Mouse (Mus musculus) telencephalon, adult 2 months (tissue): ENCODE measurements around the gene Anln.
"Not testable (repeated sequence)": the region's sequence is repeated elsewhere in the genome, so short reads cannot be mapped to it uniquely, and the experiment has no call there.

Experiments
- DNase-seq: peaks from one replicate; pipeline ENCODE4 v3.0.0-alpha.2; 2011; ENCODE audit warnings: low read depth, low spot score

Anln gene

GRCm38 (mm10) chr9:22322381-22323211, 66.4 kb downstream of the Anln start:
- DNase-seq = no peak

- no peak for DNase-seq
Observed at GRCm38 (mm10) chr9:22319109-22319508, 69.9 kb downstream of the Anln start.

GRCm38 (mm10) chr9:22316047-22316446, 72.9 kb downstream of the Anln start:
- not testable (repeated sequence) for DNase-seq

GRCm38 (mm10) chr9:22314066-22314465, 74.9 kb downstream of the Anln start:
- DNase-seq = no peak

GRCm38 (mm10) chr9:22313218-22313617, 75.8 kb downstream of the Anln start:
- no peak for DNase-seq

GRCm38 (mm10) chr9:22309651-22310050, 79.3 kb downstream of the Anln start:
- DNase-seq = no peak

GRCm38 (mm10) chr9:22307920-22308262, 81.1 kb downstream of the Anln start:
- not testable (repeated sequence) for DNase-seq

GRCm38 (mm10) chr9:22307156-22307919, 81.7 kb downstream of the Anln start, which contains the start of gene Zfp810:
TSS of gene Zfp810 (minus strand) at chr9:22307648.
- peak; percentile 94 for DNase-seq

- no peak for DNase-seq
Observed at GRCm38 (mm10) chr9:22306726-22307125, 82.3 kb downstream of the Anln start.

GRCm38 (mm10) chr9:22302199-22302598, 86.8 kb downstream of the Anln start:
- no peak for DNase-seq
